Mouse (Mus musculus): ENCODE results near the gene Kat7. TPM values are rescaled to one million over a fixed set of nuclear protein-coding genes. Genes with fewer than 3 reads are reported as not detected.
A peak's percentile ranks its signal among the peaks of the same experiment; 100 is the strongest.

Kat7 gene
- total and polyA plus RNA-seq, 2 experiments from 2014 or later, result 29.9 to 54.7 TPM

GRCm38 (mm10) chr11:95257930-95258329, 52.1 kb downstream of the Kat7 start:
- WGBS, result 51% methylated on average over 4 of the region's 4 CpGs
- Histone ChIP-seq H3K36me3 (replicated peaks; ENCODE audit: control insufficient read depth, insufficient read depth, low read length) (no peaks in the 10 kb centered on the region), H3K4me1 (ENCODE audit: control insufficient read depth, insufficient read depth) (0 out of 2 replicates have a peak, but pooled peaks cover 6% of the 10 kb centered on the region), H3K9me3 (replicated peaks; ENCODE audit: control insufficient read depth, low read length) (no peaks in the 10 kb centered on the region), H3K27ac (ENCODE audit: low read depth) (no peak overlapping the region), H3K9ac (replicated peaks; ENCODE audit: low read depth, low read length) (no peak overlapping the region), H3K4me2 (ENCODE audit: low read depth, low read length) (no peak overlapping the region), H3K4me3 (ENCODE audit: low read depth, low read length) (no peak overlapping the region), H3K27me3 (ENCODE audit: control insufficient read depth, insufficient read depth, low read length) (0 out of 2 replicates have a peak, but pooled peaks cover 8% of the 10 kb centered on the region)
- no peak for ATAC-seq (ENCODE audit: insufficient read depth, low read depth)
- DNase-seq (ENCODE audit: low spot score), result no peak
- no peak for TF ChIP-seq EP300 (IDR thresholded peaks at IDR 0.05; ENCODE audit: low read depth)
- no peak for TF ChIP-seq CTCF (IDR thresholded peaks at IDR 0.05; ENCODE audit: low read depth)

- no peaks in the 10 kb centered on the region for H3K9me3 ChIP-seq (replicated peaks; ENCODE audit: control insufficient read depth, low read length)
- TF ChIP-seq EP300 (IDR thresholded peaks at IDR 0.05; ENCODE audit: low read depth) (no peak), CTCF (IDR thresholded peaks at IDR 0.05; ENCODE audit: low read depth) (no peak)
- no peaks in the 10 kb centered on the region for H3K36me3 ChIP-seq (replicated peaks; ENCODE audit: control insufficient read depth, insufficient read depth, low read length)
- ATAC-seq (ENCODE audit: insufficient read depth, low read depth) (no peak), DNase-seq (ENCODE audit: low spot score) (no peak)
- no peak overlapping the region for H3K4me2 ChIP-seq (ENCODE audit: low read depth, low read length)
- no peak overlapping the region for H3K4me3 ChIP-seq (ENCODE audit: low read depth, low read length)
- no peak overlapping the region for H3K9ac ChIP-seq (replicated peaks; ENCODE audit: low read depth, low read length)
- WGBS, result 62% methylated on average over 6 of the region's 6 CpGs
- 0 out of 2 replicates have a peak, but pooled peaks cover 8% of the 10 kb centered on the region for H3K27me3 ChIP-seq (ENCODE audit: control insufficient read depth, insufficient read depth, low read length)
- 0 out of 2 replicates have a peak, but pooled peaks cover 6% of the 10 kb centered on the region for H3K4me1 ChIP-seq (ENCODE audit: control insufficient read depth, insufficient read depth)
- H3K27ac ChIP-seq (ENCODE audit: low read depth), result no peak overlapping the region
These were observed 54.3 kb downstream of the Kat7 start for GRCm38 (mm10) chr11:95255747-95256146.

GRCm38 (mm10) chr11:95254165-95254564, 55.9 kb downstream of the Kat7 start:
- Histone ChIP-seq H3K27ac (ENCODE audit: low read depth) (no peak overlapping the region), H3K9me3 (replicated peaks; ENCODE audit: control insufficient read depth, low read length) (no peaks in the 10 kb centered on the region), H3K9ac (replicated peaks; ENCODE audit: low read depth, low read length) (no peak overlapping the region), H3K4me1 (ENCODE audit: control insufficient read depth, insufficient read depth) (peaks cover 13% of the 10 kb centered on the region; the same call in 1 of the 2 replicates), H3K36me3 (replicated peaks; ENCODE audit: control insufficient read depth, insufficient read depth, low read length) (no peaks in the 10 kb centered on the region), H3K4me2 (ENCODE audit: low read depth, low read length) (no peak overlapping the region), H3K4me3 (ENCODE audit: low read depth, low read length) (no peak overlapping the region), H3K27me3 (ENCODE audit: control insufficient read depth, insufficient read depth, low read length) (0 out of 2 replicates have a peak, but pooled peaks cover 8% of the 10 kb centered on the region)
- no peak for TF ChIP-seq EP300 (IDR thresholded peaks at IDR 0.05; ENCODE audit: low read depth)
- TF ChIP-seq CTCF (IDR thresholded peaks at IDR 0.05; ENCODE audit: low read depth), result no peak
- ATAC-seq (ENCODE audit: insufficient read depth, low read depth) (no peak), DNase-seq (ENCODE audit: low spot score) (no peak)
- 84% methylated on average over 8 of the region's 8 CpGs for WGBS

- ATAC-seq (ENCODE audit: insufficient read depth, low read depth), result no peak
These were observed 57.9 kb downstream of the Kat7 start for GRCm38 (mm10) chr11:95252104-95252503.

GRCm38 (mm10) chr11:95251295-95251694, 58.8 kb downstream of the Kat7 start:
- no peaks in the 10 kb centered on the region for H3K27me3 ChIP-seq (ENCODE audit: control insufficient read depth, insufficient read depth, low read length)
- no peak overlapping the region for H3K4me2 ChIP-seq (ENCODE audit: low read depth, low read length)
- peak; percentile 96 for TF ChIP-seq CTCF (IDR thresholded peaks at IDR 0.05; ENCODE audit: low read depth)
- TF ChIP-seq EP300 (IDR thresholded peaks at IDR 0.05; ENCODE audit: low read depth), result no peak
- peak; percentile 50; the same call in 1 of the 2 replicates for ATAC-seq (ENCODE audit: insufficient read depth, low read depth)
- DNase-seq (ENCODE audit: low spot score), result peak; percentile 81
- 4% methylated on average over 11 of the region's 11 CpGs for WGBS
- H3K9ac ChIP-seq (replicated peaks; ENCODE audit: low read depth, low read length), result no peak overlapping the region
- H3K27ac ChIP-seq (ENCODE audit: low read depth), result no peak overlapping the region
- H3K36me3 ChIP-seq (replicated peaks; ENCODE audit: control insufficient read depth, insufficient read depth, low read length), result no peaks in the 10 kb centered on the region
- H3K4me3 ChIP-seq (ENCODE audit: low read depth, low read length), result no peak overlapping the region
- no peaks in the 10 kb centered on the region for H3K9me3 ChIP-seq (replicated peaks; ENCODE audit: control insufficient read depth, low read length)
- H3K4me1 ChIP-seq (ENCODE audit: control insufficient read depth, insufficient read depth), result peaks cover 7% of the 10 kb centered on the region; the same call in 1 of the 2 replicates

More at GRCm38 (mm10) chr11:95252104-95252503, 57.9 kb downstream of the Kat7 start:
- Histone ChIP-seq H3K36me3 (replicated peaks; ENCODE audit: control insufficient read depth, insufficient read depth, low read length) (no peaks in the 10 kb centered on the region), H3K4me2 (ENCODE audit: low read depth, low read length) (no peak overlapping the region), H3K27me3 (ENCODE audit: control insufficient read depth, insufficient read depth, low read length) (0 out of 2 replicates have a peak, but pooled peaks cover 2% of the 10 kb centered on the region), H3K9ac (replicated peaks; ENCODE audit: low read depth, low read length) (no peak overlapping the region), H3K9me3 (replicated peaks; ENCODE audit: control insufficient read depth, low read length) (no peaks in the 10 kb centered on the region), H3K27ac (ENCODE audit: low read depth) (no peak overlapping the region), H3K4me1 (ENCODE audit: control insufficient read depth, insufficient read depth) (peaks cover 7% of the 10 kb centered on the region; the same call in 1 of the 2 replicates), H3K4me3 (ENCODE audit: low read depth, low read length) (no peak overlapping the region)
- DNase-seq (ENCODE audit: low spot score), result no peak
- 89% methylated on average over 6 of the region's 6 CpGs for WGBS
- TF ChIP-seq CTCF (IDR thresholded peaks at IDR 0.05; ENCODE audit: low read depth) (no peak), EP300 (IDR thresholded peaks at IDR 0.05; ENCODE audit: low read depth) (no peak)

- no peak for DNase-seq (ENCODE audit: low spot score)
- no peaks in the 10 kb centered on the region for H3K36me3 ChIP-seq (replicated peaks; ENCODE audit: control insufficient read depth, insufficient read depth, low read length)
- H3K27ac ChIP-seq (ENCODE audit: low read depth), result no peak overlapping the region
- no peak overlapping the region for H3K9ac ChIP-seq (replicated peaks; ENCODE audit: low read depth, low read length)
- no peaks in the 10 kb centered on the region for H3K9me3 ChIP-seq (replicated peaks; ENCODE audit: control insufficient read depth, low read length)
- H3K27me3 ChIP-seq (ENCODE audit: control insufficient read depth, insufficient read depth, low read length), result no peaks in the 10 kb centered on the region
- H3K4me2 ChIP-seq (ENCODE audit: low read depth, low read length), result no peak overlapping the region
- peaks cover 7% of the 10 kb centered on the region; the same call in 1 of the 2 replicates for H3K4me1 ChIP-seq (ENCODE audit: control insufficient read depth, insufficient read depth)
- H3K4me3 ChIP-seq (ENCODE audit: low read depth, low read length), result no peak overlapping the region
- peak; percentile 31; the same call in 1 of the 2 replicates for ATAC-seq (ENCODE audit: insufficient read depth, low read depth)
- TF ChIP-seq EP300 (IDR thresholded peaks at IDR 0.05; ENCODE audit: low read depth) (no peak), CTCF (IDR thresholded peaks at IDR 0.05; ENCODE audit: low read depth) (no peak)
- 24% methylated on average over 10 of the region's 10 CpGs for WGBS
These were observed 59.9 kb downstream of the Kat7 start for GRCm38 (mm10) chr11:95250110-95250509.
